Mouse (Mus musculus): ENCODE data around the gene Mcf2l. TPM values are rescaled to one million over a fixed set of nuclear protein-coding genes. Genes with fewer than 3 reads are reported as not detected.

The Mcf2l gene
- total RNA-seq, 2 experiments from 2014 or later, result 1.3 to 1.7 TPM

DNA sequence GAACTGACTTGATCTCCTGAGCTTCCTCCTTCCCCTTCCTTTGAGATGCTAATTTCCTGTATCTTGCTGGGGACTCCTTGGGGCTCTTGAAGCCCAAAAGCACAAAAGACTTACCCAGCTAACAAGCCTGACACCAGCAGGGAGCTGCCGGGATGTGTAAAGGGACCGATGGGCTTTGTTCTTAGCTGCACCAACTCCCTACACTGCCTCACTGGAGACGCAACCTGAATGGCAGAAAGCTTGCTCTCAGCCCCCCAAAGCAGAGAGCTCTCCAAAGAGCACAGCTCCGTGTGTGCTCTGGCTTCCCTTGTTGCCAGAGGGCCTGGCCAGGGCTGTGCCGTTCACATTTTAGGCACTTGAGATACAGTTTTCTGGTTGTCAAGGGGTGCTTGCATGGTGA, 2.1 kb upstream of the Mcf2l start:
- ATAC-seq (replicated peaks; ENCODE audit: low FRiP score, poor library complexity, severe bottlenecking), result no peak

DNA sequence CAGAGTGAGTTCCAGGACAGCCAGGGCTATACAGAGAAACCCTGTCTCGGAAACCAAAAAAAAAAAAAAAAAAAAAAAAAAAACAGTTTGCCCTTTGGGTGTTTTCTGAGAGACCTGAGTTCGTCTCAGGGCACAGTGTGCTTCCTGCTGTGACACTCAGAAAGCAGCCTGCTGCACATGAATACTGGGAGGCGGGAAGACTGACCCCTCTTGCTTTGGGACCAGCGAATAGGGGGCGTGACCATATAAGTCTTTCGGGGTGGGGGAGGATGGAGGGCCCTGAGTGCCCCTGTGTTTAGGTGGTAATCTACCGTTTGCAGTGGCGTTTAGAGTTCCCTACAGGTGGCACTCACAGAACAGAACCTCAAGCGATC, 636 bp upstream of the Mcf2l start:
- ATAC-seq (replicated peaks; ENCODE audit: low FRiP score, poor library complexity, severe bottlenecking), result no peak

GRCm38 (mm10) chr8:12874194-12874791, 687 bp downstream of the Mcf2l start:
- ATAC-seq (replicated peaks; ENCODE audit: low FRiP score, poor library complexity, severe bottlenecking), result no peak

- ATAC-seq (replicated peaks; ENCODE audit: low FRiP score, poor library complexity, severe bottlenecking), result no peak
These were observed 1.4 kb downstream of the Mcf2l start for GRCm38 (mm10) chr8:12874971-12875370.

- no peak for ATAC-seq (replicated peaks; ENCODE audit: low FRiP score, poor library complexity, severe bottlenecking)
These were observed 3.5 kb downstream of the Mcf2l start for GRCm38 (mm10) chr8:12877126-12877525.

- ATAC-seq (replicated peaks; ENCODE audit: low FRiP score, poor library complexity, severe bottlenecking), result no peak
These were observed 6.6 kb downstream of the Mcf2l start for GRCm38 (mm10) chr8:12880163-12880562.

DNA sequence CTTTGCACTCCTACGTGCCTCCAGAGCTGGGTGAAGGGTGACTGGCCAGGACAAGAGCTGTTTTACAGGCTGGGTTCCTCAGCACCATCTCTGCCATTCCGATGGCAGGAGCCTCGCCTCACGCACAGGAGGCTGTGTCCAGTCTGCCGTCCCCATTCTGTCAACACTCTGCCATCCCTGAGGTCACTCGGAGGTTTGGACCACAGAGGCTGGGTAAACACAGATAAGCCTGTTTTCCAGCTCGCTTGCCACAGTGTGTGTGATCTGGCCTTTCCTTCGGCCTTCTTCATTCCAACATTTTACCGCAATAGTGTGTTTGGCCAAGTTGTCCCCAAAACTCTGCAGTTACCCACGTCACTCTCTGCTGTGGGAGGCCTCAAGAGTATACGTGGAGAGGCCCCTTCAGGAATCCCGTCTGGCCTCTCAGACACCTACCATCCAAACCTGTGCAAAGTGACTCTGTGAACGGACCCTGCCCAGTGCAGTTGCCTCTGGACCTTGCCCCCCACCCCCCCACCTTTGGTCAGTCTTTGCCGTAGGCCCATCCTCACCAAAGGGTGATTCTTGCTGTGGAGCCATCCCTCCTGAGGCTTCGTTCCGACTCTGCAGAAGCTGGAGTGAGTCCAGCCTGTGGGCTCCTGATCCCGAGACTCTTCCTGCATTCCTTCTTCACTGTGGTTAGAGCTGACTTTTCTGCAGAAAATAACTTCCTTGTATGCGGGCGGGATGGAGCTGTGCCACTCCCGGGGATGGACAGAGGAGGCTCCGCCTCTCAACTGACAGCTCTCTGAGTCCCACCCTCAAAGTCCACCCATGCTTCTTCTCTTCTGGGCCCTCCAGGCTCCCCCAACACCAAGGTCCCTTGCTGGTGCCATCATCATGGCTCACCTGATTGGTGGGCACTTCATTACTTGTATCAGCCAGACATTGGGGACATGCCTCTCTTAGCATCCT, 9.7 kb downstream of the Mcf2l start:
- ATAC-seq (replicated peaks; ENCODE audit: low FRiP score, poor library complexity, severe bottlenecking), result no peak

- no peak for ATAC-seq (replicated peaks; ENCODE audit: low FRiP score, poor library complexity, severe bottlenecking)
These were observed 14.3 kb downstream of the Mcf2l start for GRCm38 (mm10) chr8:12887772-12888435.

- ATAC-seq (replicated peaks; ENCODE audit: low FRiP score, poor library complexity, severe bottlenecking), result no peak
These were observed 15.5 kb downstream of the Mcf2l start for GRCm38 (mm10) chr8:12889046-12889598.

- ATAC-seq (replicated peaks; ENCODE audit: low FRiP score, poor library complexity, severe bottlenecking), result no peak
These were observed 19.4 kb downstream of the Mcf2l start for GRCm38 (mm10) chr8:12892882-12893446.

DNA sequence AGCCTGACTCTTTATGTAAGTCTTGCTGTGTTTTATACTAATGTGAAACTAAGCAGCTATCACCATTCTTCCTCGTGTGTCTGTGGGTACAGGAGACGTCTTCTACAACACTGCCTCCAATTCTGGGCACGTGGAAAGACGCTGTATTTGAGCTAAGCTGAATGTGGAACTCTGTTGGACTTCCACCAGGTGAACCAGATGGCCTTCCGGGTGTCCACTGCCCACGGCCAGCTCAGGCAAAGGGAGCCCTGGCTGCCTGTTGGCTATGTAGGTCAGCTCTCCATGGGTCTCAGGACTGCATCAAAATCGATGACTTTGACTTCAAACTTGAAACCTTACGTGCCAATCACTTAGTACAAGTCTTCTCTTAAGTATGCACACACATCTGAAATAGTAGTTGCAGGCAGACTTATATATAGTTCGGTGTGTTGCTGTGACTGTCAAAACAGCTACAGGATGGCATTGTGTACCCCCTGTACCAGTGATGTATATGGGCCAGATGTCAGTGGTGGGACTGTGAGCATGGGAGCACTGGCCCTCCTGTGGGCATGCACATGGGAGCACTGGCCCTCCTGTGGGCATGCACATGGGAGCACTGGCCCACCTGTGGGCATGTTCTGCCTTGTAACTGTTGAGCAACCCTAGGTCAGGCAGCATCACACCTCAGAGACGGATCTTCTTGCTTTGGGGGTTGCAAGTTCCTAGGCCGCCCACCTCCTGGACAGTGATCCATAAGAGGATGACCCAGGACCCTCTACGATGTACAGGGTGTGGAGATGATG, 20.4 kb downstream of the Mcf2l start:
- no peak for ATAC-seq (replicated peaks; ENCODE audit: low FRiP score, poor library complexity, severe bottlenecking)

- ATAC-seq (replicated peaks; ENCODE audit: low FRiP score, poor library complexity, severe bottlenecking), result no peak
These were observed 21.4 kb downstream of the Mcf2l start for GRCm38 (mm10) chr8:12894783-12895534.

GRCm38 (mm10) chr8:12895535-12896150, 22.0 kb downstream of the Mcf2l start:
- ATAC-seq (replicated peaks; ENCODE audit: low FRiP score, poor library complexity, severe bottlenecking), result no peak

DNA sequence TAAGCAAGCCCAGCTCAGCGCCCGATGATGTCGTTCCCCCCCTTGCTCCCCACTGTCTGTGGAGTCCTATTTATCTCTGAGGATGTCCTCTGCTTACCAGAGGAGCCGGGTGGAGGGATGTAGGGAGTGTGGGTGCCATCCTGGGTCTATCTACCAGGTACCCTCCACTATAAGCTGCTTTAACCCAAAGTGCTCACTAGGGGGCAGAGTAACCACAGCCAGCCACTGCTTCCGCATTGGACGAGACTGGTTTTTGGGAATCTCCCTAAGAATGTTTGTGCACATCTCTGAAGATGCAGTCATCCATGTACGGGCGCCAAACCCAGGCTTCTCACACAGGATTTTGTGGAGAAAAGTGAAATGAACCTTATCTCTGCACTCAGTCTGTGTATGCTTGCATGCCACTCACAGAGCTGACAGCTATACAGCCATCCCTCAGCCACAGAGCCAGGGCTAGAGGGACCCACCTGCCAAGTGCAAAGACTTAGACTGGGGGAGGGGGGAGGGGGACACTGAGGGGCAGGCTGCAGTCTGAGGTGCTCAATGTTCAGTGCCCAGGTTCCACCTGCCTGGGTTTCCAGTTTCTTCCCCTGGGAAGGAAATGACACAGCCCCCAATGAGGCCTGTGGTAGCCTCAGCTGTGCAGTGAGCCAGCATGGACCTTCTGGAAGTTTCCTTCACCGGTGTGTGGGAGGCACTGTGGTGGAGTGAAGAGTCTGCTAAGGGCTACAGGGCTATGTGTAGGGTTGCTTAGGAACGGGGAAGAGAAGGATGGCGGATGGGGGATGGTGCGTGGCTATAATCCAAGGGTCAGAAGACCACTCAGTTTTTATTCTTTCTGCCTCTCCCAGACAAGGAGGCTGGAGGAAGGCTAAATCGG, 23.1 kb downstream of the Mcf2l start:
- no peak for ATAC-seq (replicated peaks; ENCODE audit: low FRiP score, poor library complexity, severe bottlenecking)

DNA sequence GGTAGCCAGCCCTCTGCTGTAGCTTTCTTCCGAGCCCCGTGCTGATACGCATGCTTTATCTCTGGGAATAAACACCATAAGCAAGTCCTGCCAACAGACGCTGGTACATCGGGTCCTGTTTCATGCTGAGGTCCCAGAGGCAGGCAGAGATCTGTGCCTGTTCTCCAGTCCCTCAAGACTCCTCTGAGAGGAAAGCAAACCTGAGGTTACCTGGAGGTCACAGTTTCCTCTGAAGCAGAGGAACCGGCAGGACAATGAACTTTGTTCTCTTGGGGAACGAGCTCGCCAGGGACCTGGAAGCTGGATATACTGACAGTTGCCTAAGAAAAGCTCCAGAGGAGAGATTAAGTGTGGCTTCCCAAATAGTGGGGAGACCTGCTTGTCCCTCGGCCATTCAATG, 24.2 kb downstream of the Mcf2l start:
- ATAC-seq (replicated peaks; ENCODE audit: low FRiP score, poor library complexity, severe bottlenecking), result no peak

DNA sequence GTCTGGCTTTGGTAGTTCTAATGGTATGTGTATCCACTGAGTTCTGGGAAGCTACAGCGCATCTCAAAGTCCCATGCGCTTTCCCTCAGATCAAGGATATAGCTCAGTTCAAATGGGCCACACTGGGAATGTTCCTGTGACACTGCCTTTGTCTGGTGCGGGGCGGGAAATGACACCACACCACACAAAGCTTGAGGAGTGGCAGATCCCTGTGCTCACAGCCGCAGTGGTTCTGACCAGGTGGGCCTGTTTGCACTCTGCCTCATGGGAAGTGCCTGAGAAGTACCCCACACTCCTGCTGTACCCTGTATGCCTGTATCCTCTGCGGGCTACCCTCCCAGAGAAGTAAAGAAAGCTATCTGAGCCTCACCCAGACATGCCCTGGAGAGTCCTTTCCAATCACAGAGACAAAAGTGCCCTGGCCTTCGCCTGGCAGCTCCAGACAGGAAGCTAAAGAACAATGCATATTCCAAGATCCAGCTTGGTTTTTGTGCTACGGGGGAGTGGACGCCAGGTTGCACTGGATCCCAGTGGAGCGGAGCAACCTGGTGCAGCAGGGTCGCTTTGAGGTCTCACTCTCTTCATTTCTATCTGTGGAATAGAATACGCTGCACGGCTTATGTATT, 30.3 kb downstream of the Mcf2l start:
- no peak for ATAC-seq (replicated peaks; ENCODE audit: low FRiP score, poor library complexity, severe bottlenecking)

GRCm38 (mm10) chr8:12905122-12905521, 31.5 kb downstream of the Mcf2l start:
- no peak for ATAC-seq (replicated peaks; ENCODE audit: low FRiP score, poor library complexity, severe bottlenecking)
